Mouse (Mus musculus) CD8-positive naive resting alpha-beta T cell, adult 2 months (primary cell): ENCODE results near the gene Actn3.
A peak's percentile ranks its signal among the peaks of the same experiment; 100 is the strongest.

Experiments used
- DNase-seq, 2 experiments: peaks; one replicate each; pipeline ENCODE4 v3.0.0; 2022; ENCODE audit warnings: low read depth in 2 of 2, low spot score in 2 of 2

Actn3 gene

DNA sequence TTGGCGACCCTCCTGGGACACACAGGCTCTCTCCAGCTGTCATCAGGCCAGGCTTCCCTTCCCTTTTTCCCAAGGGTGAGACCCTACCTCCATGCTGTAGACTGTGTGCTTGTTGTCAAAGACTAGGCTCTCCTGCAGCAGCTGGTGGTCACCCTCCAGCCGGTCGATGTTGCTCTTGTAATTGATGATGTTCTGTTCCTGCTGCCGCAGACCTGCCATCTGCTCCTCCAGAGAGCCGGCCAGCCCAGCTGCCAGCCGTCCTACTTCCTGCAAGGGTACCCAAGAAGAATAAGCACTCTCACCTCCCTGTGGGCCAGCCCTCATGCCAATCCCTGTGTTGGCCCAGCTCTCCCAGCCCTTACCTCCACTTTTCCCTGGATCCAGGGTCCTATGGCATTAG, 14.7 kb downstream of the Actn3 start:
- no peak for DNase-seq

DNA sequence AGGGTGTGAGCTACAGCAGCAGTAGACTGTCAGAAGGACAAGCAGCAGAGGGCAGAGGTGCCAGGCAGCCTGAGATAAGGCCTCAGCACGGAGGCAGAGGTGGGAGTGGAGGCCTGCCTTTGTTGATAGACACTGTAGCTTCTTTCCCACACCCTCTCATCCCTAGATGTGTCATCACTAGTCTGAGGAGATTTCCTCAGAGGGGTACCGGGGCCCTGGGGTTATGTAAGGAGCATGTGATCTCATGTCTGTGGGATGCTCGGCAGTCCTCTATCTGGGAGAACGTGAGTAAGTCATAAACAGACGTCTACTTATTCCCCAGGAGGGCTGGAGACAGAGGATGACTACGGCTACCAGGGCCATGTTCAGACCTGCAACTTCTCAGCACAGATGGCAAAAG, 18.6 kb downstream of the Actn3 start:
- DNase-seq, result no peak

DNA sequence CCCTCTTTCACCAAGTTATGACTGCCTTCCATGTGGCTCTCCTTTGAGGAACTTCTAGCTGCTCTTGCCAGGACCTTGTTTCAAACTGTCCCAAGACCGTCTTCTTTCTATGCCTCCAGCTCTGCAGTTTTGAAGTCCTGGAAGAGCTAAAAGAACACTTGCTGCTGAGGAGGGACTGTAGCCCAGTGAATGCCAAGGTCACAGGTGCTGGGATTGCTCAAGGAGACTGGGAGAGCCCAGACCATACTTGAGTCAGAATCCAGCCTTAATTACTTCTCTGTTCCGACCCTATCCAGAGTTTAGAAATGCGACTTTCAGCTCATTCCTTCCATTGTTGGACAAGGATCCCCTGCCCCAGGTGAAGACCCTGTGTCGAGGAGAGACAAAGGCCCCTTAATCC, 21.8 kb downstream of the Actn3 start:
- no peak for DNase-seq

DNA sequence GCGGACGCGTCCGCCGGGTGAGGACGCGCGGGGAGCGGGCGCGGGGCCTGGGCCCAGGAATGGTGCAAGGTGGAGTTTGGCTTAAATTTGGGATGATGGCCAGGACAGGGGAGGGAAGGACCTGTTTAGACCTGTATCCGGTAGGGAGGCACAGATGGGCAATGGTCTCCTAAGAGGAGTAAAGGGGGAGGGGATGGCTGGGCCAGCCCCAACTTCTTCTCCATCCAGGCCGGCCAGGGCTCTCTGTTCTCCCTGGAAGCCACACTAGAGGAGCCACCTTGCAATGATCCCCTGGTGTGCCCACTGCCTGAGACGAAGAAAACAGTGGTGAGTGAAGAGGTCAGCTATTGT, 22.3 kb downstream of the Actn3 start:
- DNase-seq, result no peak

DNA sequence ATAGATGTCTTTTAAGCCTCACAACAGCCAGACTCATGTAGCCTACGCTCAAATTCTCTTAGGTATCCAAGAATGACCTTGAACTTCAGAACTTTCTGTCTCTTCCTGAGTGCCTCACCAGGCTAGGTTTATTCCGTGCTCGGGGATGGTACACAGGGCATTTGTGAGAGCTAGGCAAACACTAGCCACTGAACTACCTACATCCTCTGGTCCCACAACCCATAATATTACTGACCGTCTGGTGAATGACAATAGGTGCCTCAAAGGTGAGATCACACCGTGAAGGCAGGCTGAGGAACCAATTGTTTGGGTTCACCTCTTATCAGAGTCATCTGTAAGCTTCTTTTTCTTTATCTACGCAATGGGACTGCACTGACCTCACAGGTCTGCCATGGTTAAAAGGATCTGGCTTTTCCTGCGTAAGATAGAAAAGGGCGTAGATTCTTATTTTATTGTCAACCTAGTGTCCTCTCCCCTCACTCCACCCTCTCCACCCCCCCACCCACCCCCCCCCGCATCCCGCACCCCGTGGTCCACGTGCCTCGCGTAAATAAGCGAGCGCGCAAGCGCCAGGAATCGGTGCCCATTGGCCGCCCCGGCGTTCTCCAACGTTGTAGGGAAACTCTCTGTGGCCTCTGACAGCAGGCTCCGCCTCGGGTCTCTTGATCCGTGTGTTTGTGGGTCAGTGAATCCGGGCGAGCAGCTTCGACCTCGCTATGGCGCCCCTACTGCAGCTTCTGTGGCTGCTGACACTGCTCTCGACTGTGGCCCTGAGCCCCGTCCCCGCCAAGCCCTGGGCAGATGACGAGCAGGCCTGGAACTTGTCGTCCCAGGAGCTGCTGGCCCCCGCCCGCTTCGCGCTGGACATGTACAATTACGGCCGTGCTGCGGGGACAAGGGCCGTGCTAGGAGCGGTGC, 22.9 kb downstream of the Actn3 start, which contains the start of gene Ctsf:
Gene Ctsf, plus strand, starts transcription at position 579 of the 918 bp plus-strand sequence.
- DNase-seq, result no peak

DNA sequence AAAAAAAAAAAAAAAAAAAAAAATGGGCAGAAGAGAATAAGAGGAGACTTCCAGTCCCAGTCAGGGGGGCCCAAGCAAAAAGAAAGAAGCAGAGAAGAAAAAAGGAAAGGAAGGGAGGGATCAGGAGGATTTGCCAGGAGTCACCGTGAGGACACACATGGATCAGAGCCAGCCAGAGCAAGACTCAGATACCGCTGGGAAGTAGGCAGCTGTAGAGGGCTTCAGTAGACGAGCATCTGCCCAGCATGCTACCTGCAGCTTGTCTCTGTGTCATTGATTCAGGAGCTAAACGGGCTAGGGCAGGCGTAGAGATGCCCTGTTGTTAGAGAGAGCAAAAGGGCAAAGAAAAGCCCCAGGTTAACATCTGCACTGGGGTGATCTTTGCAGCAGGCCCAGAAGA, 27.4 kb downstream of the Actn3 start:
- DNase-seq, result no peak

DNA sequence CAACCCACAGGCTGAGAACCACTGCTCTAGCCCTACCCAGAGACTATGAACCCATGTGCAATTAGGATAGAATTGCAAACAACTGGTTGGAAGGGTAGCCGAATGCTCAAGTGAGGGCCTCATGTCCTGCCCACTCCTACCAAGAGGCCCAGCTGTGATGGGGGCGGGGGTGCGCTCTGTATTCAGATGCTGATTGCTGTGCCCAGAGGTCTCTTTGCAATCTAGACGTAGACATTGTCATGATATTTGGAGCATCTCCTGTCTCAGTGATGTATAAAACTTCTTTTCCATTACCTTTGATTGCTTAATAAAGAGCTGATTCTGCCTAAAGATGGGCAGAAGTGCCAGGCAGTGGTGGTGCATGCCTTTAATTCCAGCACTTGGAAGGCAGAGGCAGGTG, 27.9 kb downstream of the Actn3 start:
- no peak for DNase-seq

DNA sequence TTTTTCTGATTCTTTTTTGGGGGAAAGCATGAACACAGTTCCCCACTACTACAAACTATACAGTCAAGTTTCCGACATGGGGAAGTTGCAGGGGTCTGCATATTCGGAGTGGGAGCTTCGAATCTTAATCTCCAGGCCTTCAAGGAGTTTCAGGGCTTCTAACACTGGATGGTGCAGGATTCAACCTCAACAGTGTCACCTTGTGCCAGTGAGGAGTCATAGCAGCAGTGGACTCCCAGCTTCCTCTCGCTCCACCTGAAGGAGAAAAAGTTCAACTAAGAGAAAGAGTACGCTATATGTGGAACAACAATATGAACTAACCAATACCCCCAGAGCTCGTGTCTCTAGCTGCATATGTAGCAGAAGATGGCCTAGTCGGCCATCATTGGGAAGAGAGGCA, 30.2 kb downstream of the Actn3 start:
- peak; percentile 9 to 12 for DNase-seq

DNA sequence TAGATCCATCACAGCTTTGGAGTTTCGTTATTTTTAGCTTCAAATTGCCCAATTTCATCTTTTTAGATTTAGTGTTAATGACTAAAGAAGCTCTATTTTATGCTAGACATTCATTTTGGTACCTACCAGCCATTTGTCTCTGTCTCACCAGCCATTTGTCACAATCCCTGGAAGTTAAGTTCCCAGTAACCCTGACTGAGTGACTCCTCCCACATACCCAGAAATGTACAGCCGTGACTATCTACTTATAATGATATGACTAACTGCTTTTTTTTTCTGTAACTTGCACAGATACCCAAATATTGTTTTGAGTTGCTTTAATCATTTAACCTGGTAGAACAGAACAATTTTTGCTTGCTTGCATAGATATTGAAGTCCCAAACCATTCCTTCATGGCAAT, 31.9 kb downstream of the Actn3 start:
- no peak for DNase-seq

DNA sequence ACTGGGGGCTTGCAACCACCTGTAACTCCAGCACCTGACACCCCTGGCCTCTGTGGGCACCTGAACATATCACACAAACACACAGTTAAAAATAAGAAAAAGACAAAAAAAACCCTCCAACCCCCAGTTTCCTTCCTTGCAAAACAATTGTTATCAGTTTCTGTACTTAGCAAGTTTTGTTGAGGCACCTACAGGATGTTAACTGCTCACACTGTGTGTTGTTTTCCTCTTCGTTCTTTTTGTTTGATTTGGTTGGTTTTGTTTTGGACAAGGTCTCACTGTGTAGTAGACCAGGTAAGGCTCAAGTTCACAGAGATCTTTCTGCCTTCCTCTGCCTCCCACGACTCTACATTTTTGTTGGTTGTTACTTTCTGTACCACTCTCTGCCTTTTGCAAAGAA, 35.1 kb downstream of the Actn3 start:
- no peak for DNase-seq

DNA sequence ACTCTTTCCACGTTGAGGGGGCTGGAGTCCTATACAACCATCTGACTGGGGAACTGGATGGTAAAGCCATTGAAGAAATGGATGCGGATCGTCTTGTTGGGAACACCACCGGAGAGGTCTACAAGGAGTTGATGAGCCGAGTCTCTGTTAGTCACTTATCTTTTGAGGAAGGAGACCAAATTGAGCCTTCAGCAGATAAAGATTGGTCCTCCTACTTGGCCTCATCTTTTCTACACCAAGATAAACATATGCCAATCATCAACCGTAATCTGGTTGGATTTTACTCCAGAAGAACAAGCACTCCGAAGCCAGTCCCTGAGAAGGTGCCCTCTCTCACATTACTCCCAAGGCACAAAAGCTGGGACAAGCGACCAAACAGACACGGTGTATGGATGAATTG, 36.9 kb downstream of the Actn3 start:
- no peak for DNase-seq

DNA sequence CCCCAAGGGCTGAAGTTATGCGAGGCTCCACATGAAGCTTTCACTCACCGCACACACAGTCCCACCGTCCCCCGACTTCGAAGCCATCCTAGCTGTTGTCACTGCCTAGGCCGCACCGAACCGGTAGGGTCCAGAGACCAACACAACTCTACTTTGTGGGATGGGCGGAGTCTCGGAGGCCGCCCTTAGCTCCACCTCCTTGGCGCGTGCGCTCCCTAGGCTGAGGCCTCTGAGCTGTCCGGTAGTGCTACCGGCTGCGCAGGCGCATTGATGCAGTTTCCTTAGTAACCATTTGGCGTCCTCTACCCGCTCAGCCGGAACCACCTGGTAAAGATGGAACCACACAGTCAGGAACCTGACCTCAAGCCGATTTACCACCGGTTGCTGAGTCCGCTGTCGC, 38.6 kb downstream of the Actn3 start, which contains the start of the genes Ccs and Ccdc87:
Gene Ccs, minus strand, starts transcription at position 184 of the 400 bp plus-strand sequence.
Gene Ccdc87, plus strand, starts transcription at position 218 of the 400 bp plus-strand sequence.
- DNase-seq, result peak; percentile 91 to 95

DNA sequence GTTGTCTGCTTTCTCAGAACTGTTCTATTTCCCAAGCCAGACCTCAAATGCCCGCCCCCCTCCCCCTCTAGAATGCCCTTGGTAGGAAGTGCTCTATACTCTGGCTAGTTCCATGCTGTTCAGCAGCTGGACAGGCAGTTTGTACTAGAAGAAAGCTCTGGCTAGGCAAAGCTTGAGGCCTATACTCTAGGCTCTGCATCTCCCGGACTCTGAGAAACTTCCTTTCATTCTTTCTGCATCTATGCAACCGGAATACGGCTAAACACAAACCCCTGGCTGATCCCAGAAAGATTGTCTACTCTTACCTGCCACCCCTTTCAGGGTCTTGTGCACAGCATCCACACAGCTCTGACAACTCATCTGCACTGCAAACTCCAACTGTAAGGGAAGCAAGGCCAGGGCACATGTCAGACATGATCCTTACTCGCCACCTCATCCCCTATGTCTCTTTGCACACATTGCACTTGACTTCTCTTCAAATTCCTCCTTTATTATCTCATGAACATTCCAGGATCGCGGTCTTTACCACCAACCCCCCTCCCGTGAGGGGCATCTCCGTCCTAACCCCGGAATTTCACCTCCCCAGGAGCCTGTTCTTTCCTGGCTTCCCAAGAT, 39.1 kb downstream of the Actn3 start:
- DNase-seq, result no peak

DNA sequence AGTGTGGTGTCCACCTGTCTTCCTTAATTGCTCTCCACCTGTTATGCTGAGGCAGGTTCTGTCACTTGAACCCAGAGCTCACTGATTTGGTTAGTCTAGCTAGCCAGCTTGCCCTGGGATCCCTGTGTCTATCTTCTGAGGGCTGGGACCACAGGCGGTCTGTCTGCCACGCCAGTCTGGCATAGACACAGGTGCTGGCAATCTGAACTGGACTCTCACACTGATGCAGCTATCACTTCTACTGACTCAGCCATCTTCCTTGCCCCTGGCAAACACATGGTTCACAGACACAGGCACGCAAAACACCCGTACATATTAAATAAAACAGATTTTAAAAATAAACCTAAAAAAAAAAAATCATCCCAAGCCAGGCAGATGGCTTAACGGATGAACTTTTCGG, 40.7 kb downstream of the Actn3 start:
- DNase-seq, result no peak

DNA sequence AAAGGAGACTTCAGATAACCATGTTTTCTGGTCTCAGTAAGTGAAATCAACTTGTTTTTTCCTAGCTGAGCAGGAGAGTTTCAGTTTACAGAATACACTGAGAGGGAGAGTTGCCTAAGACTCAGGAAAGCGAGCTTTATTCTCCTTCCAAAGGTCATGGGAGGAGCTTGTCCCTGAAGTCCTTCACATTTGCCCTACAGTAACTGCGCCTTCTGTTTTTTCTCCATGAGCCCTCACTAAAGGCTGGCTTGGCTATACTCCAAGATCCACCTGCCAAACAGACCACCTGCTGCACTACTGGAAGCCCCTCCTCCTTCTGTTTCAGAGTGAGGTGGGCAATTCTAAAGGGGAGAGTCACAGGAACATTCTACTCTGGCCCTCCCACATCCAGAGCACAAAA, 41.6 kb downstream of the Actn3 start:
- DNase-seq, result no peak

DNA sequence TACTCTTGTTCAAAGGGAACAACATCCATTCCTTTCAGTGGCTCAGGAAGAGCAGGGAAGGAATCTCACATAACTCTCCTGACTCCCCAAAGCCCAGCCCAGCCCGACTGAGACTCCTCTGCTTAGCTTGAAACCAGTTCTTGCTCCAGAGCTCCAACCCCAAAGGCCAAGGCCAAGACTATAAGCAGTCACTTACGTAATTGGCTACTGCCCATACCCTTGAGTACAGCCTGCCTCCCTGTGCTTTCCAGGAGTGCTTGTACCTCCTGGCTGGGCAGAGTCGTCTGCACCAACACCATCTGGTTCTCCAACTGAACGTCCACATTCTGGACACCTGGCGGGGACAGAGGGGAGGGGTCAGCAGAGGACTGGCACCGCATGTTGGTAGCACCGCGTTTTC, 43.7 kb downstream of the Actn3 start:
- DNase-seq, result no peak

DNA sequence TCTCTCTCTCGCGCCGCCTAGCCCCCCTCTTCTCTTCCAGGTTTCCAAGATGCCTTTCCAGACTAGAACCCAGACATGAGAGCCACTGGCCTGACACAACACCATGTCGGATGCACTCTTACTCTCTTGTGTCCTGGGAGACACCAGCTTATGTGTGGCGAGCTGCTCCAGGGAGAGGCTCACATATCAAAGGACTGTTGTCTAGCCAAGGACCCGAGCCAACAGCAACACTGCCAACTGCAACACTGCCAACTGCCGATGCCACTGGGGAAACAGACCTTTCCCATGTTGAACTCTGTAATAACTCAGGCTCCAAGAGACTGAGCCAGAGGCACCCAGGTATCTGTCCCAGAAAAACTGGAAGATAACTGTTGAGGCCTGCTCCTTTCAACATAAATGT, 48.6 kb downstream of the Actn3 start:
- DNase-seq, result no peak

DNA sequence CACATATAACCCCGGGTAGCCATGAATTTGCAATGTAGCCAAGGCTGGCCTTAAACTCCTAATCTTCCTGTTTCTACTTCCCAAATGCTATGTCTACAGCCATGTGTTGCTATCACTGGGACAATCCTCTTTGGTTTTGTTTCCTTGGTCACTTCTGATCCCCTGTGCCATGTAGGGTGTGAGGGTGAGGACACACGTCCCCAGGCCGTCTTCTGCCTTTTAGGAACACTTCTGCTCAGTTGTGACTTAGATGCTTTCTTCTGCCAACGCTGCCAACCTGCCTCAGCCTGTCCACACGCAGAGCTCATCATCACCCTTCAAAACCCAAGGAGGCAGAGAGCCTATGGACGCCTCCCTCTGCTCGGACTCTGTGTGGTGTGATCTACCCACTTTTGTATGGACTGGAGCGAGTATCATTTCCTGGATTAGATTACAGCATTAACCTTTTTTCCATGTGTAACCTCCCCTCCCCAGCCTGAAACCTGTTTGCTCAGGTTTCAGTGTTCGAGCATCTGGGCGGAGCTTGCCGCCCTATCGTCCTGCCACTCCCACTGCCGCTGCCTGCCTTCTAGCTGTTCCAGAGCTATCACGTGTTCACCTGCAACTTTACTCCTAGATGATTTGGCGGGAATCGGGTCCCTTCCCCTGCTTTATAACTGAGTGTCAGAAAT, 49.1 kb downstream of the Actn3 start:
- DNase-seq, result no peak

DNA sequence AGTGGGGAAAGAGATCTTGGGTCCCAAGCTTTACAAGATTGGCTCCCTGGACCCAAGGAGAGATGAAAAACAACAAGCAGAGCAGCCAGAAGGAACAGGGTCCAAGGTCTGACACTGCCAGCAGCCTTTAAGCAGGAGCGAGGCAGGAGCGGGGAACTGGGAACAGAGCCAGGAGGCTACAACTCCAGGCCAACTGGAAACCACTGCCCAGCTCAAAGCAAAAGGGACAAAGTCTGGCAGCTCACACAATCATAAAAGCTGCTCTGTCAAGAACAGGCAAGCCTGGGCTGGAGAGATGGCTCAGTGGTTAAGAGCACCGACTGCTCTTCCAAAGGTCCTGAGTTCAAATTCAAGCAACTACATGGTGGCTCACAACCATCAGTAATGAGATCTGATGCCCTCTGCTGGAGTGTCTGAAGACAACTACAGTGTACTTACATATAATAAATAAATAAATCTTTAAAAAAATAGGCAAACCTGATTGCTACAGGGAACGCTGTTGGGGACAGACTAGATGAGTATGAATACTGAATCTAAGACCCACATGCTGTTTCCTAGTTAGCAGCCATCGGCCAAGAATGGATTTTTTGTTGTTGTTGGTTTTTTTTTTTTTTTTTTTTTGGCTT, 56.9 kb downstream of the Actn3 start:
- no peak for DNase-seq

DNA sequence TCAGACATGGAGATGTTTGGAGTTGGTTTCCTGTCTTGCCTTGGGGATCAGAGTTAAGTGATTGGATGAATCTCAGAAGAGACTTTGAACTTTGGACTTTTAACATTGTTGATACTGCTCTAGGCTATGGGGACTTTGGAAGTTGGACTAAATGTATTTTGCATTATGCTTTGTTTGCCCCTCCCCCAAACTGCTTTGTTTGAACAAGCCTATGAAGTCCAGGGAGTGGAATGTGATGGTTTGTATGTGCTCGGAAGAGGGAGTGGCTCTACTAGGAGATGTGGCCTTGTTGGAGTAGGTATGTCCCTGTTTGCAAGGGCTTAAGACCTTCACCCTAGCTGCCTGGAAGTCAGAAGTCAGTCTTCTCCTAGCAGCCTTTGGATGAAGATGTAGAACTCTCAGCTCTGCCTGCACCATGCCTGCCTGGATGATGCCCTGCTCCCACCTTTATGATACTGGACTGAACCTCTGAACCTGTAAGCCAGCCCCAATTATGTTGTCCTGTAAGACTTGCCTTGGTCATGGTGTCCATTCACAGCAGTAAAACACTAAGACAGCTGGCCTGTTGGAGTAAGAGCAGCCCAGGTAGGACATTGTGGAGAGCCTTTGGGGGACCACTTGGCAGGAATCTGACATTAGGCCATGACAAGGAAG, 60.4 kb downstream of the Actn3 start:
- DNase-seq, result no peak

DNA sequence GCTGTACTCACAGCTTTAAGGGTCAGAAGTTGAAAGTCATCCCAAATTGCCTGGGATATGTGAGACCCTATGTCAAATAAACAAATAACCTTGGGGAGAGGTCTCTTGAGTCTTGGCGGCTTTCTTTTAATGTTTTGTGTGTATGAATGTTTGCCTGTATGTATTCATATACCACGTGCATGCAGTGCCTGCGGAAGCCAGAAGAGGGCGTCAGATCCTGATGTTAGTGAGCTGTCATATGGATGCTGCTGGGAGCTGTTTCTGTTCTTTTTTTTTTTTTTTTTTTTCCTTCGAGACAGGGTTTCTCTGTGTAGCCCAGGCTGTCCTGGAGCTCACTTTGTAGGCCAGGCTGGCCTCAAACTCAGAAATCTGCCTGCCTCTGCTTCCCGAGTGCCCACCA, 64.7 kb downstream of the Actn3 start:
- peak in 1 of 2 experiments; percentile 43 for DNase-seq
